Mouse (Mus musculus) urinary bladder, postnatal 25 days (tissue): Measurements from ENCODE around the gene B830017H08Rik.

Experiments
- DNase-seq: peaks from one replicate; pipeline ENCODE4 v3.0.0; 2022; ENCODE audit warnings: low spot score

Gene B830017H08Rik

DNA sequence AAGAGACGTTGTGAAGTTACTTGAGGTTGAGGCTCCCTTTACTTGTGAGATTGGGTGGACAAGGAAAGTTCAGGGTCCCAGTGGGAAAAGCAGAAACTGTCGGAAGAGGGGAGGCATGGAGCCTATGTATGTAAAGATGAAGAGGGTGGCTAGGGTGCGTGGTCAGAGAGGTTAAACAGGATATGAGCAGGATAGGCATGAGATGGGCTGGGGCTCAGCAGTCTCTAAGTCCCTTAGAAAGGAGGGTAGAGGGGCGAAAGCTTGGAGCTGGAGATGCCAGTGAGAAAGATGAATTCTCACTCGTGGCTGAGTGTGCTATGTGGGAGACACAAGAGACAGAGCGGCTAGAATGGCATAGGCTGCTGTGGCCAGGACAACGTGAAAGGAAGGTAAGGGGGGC, at the start of gene B830017H08Rik:
Gene B830017H08Rik (plus strand): TSS at position 301 of the 400 bp plus-strand sequence.
- DNase-seq, result no peak

DNA sequence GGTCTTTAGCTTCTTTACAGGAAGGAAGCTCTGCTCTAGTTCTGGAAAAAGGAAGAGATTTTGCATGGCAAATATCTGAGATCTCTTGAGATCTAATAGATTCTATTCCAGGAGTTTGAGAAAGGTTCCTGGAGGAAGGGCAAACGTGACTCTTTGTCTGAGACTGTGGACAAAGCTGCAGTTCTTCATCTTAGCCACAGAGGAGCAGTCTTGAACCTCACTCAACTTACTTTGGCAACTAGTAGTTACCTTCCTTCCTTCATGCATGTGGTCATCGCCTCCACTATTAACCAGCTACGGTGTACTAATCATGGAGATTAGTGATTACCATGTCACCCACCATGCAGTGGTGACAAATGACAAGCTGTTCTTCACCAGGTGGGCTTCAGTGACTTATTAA, 47.6 kb upstream of the B830017H08Rik start:
- no peak for DNase-seq

DNA sequence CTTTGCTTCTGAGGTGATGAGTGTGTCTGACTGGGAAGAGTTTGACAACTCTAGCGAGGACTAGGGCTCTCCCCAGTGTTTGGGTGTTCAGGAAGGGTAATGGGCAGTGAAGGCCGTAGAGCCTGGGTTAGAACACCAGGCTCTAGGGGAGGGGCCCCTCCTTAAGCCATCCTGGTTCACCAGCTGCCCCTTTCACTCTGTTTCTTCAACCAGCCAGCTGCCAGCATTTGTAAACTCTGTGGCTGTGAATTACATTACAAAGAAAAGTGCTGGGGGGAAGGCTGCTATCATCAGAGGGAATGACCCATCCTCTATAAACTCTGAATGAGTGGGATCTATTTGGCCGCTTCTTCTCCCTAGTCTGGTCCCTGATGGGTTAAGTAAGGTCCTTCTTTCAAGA, 40.2 kb upstream of the B830017H08Rik start:
- DNase-seq, result no peak

DNA sequence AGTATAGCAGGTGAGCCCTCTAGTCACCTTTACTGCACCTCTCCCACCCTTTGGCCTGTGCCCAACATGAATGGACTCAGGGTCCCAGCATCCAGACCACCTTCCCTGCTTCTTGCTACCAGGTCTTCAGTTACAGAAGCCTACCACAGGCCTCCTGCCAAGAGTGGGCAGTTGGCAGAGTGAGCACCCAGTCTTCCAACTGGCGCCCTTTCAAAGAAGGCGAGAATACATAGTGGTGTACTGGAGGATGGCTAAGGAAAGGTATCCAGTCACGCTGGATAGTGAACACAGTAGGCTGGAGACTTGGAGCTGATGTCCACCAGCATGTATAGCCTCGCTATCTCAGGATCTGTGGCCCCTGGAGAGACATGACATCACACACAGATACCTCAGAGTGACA, 38.9 kb upstream of the B830017H08Rik start:
- no peak for DNase-seq

DNA sequence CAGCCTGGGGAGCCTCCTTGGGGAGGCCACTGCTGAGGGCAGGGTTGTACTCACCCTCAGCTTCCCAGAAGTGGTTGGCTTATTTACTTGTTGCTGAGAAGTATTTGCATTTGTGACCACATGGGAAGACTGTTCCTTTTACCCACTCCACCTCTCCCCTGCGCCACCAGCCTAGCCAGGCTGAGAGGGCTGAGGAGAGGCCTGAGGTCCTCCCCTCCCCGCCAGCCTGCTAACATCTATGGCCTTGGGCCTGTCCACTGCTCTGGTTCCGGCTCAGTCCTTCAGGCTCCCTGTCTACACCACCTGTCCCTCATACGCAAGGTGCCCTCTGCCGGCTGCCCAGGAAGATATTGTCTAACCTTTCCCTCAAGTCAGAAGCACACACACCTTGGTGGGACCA, 37.3 kb upstream of the B830017H08Rik start:
- no peak for DNase-seq

DNA sequence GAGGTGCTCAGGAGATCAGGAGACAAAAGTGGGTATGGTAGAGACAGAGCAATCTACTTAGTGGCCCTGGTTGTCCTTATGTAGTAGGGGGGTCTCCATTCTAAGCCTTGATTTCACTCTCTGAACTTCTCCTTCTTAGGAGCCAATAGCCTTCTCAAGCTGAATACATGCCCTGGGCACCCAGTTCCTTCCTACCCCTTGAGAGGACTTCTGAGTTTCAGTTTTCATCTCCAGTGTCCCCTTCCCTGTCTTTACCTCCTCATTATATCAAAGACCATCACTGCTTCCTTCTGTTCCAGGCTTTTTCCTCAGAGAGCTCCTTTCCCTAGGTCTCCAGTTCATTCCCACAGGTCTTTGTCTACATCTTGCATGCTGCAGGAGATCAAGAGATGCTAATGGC, 36.4 kb upstream of the B830017H08Rik start:
- DNase-seq, result no peak

DNA sequence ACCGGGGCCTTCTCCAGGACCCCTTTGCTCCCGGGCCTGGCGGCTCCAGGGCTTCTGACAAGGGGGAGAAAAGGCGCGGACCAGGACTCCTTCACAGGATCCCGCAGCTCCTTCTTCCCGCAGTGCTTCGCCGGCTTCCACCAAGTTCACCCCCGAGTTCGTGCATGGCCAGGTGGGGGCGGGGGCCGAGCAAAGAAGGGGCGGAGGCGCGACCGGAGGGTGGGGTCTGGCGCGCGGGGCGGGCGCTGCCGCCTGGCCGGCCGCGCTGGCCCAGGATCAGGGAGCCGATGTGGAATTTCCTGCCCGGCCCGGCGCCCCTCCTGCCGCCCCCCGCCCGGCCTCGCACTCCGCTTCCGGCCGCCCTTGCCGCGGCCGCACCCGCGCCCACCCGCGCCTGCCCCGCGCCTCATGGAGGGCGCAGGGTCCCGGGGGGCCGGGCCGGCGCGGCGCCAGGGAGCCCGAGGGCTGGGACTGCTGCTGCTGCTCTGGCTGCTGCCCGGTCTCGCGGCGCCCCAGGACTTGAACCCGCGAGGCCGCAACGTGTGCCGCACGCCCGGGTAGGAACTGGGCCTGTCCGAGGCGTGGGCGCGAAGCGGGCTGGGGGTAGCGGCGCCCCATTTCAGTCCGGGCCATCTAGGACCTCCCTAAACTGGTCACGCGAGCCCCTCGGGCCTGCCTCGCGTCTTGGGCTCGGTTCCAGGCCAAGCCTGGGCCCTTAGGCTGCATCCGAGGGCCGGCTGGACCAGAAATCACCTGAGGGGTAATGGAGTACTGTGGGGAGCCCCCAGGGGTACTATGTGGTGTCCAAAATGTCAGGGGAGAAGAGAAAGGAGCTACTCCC, 35.7 kb upstream of the B830017H08Rik start, which contains the start of gene Scarf2:
Gene Scarf2 (plus strand): TSS at position 312 of the 841 bp plus-strand sequence.
- DNase-seq, result peak; percentile 56

DNA sequence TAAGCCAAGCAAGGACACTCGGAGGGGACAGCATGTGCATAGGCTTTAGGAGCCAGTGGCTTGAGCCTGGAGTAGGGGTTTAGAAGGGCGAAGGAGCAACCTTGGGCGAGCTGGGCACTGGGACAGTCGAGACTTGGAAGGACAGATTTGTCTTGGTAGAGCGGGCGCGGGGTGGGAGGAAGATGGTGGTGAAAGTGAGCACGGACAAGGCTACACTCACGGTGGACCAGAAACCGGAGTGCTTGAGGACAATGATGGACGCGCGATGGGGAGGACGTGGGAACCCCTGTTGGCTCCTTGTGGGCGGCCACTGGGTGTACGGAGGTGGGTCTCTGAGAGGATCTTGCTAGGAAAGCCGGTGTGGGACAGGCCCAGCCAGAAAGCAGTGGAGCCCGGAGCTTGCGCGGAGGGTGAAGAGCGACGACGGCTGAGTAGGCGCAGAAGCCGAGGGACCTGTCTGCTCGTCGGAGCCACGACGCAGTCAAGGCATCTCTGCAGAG, 35.1 kb upstream of the B830017H08Rik start:
- no peak for DNase-seq

DNA sequence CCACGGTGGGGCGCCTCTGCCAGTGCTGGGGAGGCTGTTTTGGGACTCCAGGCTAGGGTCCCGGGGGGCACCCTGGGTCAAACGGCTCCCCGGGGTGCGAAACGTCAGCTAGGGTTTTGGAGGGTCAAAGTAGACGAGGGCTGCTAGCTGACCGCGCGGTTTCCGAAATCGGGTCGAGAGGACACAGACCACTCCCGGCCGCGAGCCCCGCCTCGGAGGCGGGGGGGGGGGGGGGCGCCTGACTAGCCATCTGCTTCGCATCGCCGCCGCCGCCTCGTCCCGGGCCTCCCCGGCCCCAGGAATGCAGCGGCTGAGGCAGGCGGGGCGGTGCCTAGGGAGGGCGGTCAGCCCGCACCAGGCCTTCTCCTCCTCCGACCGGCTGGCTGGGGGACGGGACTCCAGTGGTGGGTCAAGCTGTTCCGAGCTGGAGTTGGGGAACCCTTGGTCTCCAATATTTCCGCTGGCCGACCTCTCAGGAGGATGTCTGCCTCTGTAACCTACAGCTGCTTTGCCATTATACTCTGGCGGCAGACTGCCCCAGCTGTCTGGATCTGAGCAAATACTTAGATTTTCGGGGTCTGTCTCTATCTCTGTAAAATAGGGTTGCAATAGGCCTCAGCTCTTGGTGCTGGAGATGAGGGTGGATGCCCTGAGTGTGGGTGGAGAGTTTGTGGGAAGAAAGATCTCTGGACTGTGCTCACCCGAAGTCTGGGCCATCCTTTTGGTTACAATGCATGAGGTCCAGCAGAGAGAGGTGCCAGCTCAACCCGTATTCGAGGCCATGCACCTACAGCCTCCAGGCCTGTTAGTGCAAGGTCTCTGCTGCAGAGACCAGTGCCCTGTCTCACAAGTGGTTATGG, 34.4 kb upstream of the B830017H08Rik start:
- peak; percentile 54 for DNase-seq

DNA sequence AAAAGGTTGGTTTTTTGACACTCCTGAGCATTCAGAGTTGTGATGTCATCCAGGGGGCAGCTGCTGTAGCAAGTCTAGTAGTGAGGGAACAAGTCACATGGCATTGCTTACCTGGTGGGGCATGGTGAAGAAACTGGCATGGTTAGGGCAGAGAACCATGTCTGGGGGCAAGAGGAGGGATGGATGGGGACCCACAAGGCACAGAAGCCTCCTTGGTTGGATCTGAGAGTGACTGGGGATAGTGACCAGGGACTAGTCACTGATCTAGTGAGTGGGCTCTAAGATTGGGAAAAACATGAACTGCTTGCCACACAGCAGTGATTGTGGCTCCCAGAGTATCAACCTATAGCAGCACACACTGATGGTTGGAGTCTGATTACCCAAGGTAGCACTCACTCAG, 33.3 kb upstream of the B830017H08Rik start:
- DNase-seq, result no peak

DNA sequence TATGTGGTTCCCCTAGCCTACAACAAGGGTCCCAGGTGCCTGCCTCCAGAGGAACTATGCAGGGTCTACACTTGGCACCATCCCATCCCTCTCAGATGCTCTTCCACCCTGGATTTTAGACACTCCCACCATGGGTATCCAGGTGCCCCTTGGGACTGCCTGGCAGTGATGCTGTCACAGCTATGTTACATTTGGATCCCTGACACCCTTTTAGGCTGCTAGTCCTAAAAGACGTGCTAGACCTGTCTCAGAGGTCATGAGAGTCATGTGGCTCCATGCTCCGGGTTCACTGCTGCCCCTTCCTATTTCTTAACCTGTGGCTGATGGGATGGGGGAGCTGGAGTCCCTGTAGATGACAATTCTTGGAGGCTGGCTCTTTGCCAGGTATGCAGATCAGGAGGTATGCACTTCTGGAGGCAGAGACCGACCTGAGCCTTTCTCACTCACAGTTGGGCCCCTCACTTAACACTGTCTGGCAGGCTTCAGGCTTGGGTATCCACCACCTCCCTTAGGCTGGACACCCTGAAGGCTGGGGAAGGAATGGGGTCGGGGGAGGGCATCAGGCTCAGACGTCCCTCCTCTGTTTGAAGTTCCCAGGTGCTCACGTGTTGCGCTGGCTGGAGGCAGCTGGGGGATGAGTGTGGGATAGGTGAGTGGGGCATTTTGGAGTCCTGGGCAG, 31.0 kb upstream of the B830017H08Rik start:
- no peak for DNase-seq

DNA sequence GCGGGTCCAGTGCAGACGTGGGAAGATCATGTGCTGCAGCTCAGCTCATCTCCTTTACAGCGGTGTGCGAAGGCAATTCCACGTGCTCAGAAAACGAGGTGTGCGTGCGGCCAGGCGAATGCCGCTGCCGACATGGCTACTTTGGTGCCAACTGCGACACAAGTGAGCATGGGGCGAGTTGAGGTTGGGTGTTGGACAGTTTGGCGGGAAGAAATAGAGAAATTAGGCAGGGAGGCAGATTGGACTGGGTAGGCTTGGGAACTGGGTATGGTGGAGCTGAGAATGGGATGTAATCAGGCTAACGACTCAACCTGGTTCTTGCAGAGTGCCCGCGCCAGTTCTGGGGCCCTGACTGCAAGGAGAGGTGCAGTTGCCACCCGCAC, 30.5 kb upstream of the B830017H08Rik start:
- DNase-seq, result no peak

DNA sequence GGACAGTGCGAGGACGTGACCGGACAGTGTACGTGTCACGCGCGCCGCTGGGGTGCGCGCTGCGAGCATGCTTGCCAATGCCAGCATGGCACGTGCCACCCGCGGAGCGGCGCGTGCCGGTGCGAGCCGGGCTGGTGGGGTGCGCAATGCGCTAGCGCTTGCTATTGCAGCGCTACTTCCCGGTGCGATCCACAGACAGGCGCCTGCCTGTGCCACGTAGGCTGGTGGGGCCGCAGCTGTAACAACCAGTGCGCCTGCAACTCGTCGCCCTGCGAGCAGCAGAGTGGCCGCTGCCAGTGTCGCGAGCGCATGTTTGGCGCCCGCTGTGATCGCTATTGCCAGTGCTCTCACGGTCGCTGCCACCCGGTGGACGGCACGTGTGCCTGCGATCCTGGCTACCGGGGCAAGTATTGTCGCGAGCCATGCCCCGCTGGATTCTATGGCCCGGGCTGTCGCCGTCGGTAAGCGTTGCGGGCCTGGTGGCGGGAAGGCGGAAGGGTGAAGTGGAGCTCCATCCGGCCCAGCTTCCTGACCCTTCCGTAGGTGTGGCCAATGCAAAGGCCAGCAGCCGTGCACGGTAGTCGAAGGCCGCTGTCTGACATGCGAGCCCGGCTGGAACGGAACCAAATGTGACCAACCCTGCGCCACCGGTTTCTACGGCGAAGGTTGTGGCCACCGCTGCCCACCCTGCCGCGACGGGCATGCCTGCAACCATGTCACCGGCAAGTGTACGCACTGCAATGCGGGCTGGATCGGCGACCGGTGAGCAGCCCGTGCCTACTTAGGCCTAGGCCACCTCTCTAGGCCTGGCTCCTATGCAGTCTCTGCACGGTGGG, 29.9 kb upstream of the B830017H08Rik start:
- DNase-seq, result no peak

DNA sequence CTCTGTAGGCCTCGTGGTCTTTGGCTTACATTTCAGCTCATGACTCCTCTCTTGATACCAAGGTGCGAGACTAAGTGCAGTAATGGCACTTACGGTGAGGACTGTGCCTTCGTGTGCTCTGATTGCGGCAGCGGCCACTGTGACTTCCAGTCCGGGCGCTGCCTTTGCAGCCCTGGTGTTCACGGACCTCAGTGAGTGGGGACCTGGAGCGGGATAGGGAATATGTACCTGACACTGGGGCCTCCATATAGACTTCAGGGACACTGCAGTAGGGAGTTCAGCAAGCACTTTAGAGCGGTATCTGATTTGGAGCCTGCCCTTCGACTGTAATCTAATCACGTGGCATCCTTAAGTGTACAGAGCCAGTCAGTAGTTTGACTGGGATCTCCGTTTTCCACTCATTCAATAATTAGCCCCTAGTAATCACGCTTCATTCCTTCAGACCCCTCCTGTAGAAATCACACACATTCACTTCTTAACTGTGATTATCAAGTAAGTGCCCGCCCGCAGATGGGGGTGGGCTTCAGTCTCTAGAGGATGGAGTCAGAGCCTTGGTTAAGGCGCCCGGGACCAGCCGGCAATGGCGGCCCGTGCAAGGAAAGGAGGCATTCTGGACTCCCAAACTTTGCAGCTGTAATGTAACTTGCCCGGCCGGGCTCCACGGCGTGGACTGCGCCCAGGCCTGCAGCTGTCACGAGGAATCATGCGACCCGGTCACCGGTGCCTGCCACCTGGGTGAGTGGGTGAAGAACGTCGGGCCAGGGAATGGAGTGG, 29.1 kb upstream of the B830017H08Rik start:
- DNase-seq, result no peak

DNA sequence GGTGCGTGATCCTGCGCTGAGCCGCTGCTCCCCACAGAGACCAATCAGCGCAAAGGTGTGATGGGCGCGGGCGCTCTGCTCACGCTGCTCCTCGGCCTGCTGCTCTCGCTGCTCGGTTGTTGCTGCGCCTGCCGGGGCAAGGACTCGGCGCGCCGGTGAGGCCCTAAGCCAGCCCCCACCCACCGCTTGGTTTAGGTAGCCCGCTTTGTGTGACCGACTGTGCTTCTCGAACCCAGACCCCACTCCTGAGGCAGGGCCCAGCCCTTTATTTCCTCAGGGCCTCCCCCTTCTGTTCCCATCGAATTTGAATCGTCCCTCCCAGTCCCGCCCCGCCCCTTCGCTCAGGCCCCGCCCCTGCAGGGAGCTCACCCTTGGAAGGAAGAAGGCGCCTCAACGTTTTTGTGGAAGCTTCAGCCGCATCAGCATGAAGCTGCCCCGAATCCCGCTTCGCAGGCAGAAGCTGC, 28.4 kb upstream of the B830017H08Rik start:
- no peak for DNase-seq

DNA sequence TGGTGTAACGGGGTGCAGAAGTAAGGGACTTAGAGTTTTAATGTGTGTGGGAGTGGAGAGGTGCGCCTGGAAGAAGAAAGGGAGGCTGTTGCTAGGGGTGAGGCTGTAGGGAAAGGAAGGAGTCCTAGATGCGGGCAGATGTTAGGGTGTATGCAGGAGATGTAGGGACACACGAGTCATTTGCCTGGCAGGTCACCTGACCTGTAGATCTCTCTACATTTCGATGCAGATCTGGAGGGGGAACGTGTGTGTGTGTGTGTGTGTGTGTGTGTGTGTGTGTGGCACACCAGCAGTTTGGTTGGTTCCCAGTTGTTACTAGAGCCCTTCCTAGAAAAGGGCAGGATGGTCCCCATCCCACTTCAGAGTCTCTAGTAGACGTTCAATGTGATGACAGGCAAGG, 27.9 kb upstream of the B830017H08Rik start:
- DNase-seq, result no peak

DNA sequence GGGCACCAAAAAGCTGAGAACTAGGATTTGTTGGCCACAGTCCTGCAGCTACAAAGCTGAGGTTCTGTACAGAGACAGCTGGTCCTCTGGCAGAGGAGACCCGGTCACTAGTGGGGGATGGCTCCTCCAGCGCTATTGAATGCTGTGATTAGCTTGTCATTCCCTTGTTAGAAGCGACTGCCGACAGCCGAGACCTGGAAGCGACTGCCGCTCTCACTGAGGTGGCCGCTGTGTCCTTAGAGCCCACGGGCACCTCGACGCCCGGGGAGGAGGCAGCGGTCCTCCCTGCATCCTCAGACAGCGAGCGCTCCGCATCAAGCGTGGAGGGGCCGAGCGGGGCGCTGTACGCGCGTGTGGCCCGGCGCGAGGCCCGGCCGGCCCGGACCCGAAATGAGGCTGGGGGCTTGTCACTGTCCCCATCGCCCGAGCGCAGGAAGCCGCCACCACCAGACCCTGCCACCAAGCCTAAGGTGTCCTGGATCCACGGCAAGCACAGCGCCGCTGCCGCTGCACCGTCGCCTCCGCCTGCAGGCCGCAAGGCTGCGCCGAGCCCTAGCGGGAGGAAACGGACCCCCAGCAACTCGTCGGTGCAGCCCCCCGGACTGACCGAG, 26.2 kb upstream of the B830017H08Rik start:
- no peak for DNase-seq

DNA sequence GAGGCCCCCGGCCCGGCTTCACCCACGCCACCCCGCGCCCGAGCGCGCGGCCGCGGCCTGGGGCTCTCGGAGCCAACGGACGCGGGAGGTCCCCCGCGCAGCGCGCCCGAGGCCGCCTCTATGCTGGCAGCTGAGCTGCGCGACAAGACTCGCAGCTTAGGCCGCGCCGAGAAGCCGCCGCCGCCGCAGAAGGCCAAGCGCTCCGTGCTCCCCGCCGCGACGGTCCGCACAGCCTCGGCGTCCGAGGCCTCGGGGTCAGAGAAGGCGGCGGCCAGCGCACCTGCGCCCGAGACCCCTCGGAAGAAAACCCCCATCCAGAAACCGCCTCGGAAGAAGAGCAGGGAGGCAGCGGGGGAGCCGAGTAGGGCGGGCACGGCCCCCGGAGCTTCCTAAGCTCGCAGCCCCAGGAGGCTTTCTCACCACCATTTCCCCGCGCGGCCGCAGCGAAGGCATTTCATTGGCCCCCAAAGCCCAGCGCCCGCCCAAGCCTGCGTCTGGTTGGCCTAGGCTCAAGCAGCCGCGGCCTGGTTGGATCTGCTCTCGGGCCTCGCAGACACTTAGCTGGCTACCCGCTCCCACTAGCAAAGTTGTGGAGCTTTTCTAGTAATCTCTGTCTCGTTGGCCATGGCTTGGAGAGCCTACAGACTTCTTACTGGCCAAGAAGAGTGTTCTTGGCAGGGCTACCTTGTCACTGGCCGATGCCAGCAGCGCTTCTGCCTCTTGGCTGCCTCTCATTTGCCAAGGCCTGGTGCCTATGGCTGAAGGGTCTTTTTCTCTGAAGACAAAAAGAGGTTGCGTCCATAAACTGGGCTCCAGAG, 25.5 kb upstream of the B830017H08Rik start:
- peak; percentile 53 for DNase-seq

DNA sequence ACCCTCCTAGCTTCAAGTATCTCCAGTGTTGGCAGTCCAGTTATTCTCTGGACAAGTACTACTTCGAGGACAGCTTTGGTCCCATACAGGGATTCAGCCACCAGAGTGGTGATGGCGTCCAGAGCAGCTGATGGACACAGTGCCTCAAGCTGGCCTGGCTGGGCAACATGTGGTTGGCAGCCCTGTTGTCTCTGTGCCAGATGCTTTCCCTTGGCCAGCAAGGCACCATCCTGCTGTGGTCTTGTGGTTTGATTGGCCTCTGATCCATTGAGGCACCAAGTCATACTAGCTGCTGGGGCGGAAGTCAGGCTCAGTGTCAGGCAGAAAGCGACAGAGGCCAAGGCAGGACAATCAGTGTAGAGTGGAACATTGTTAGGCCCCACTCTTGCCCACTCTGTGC, 23.8 kb upstream of the B830017H08Rik start:
- no peak for DNase-seq
